Mouse (Mus musculus) heart, embryonic 14.5 days (tissue): Measurements from ENCODE around the gene Rab40c. TPM values are rescaled to one million over a fixed set of nuclear protein-coding genes. Genes with fewer than 3 reads are reported as not detected.
"Not testable (repeated sequence)": the region's sequence is repeated elsewhere in the genome, so short reads cannot be mapped to it uniquely, and the experiment has no call there.

Experiments
- ATAC-seq: fragments of 200-750 bp; cut with Nextera tagmentation; 2 replicates; pipeline ENCODE4 v1.8.0; 2017; ENCODE audit warnings: low read depth, moderate TSS enrichment; ENCODE audit not compliant: insufficient number of reproducible peaks, insufficient read depth, low FRiP score
- H3K27ac ChIP-seq, 2 experiments: fragments of 200-500 bp in 1 of 2; fragments of 300-500 bp in 1 of 2; sonication (generic) in 1 of 2; replicated peaks in 1 of 2; 2 replicates each; pipeline ENCODE4 v1.5.1; 2012 to 2014; ENCODE audit warnings: low read depth in 2 of 2, low read length in 2 of 2, control low read depth in 1 of 2, mild to moderate bottlenecking in 1 of 2, mixed read lengths in 1 of 2; ENCODE audit not compliant: control insufficient read depth in 1 of 2, insufficient read depth in 1 of 2
- H3K27me3 ChIP-seq: fragments of 300-500 bp; sonication (generic); 2 replicates; pipeline ENCODE4 v1.6.1; 2014; ENCODE audit warnings: mild to moderate bottlenecking, low read length, control low read depth; ENCODE audit not compliant: control insufficient read depth, insufficient read depth
- H3K36me3 ChIP-seq: fragments of 300-500 bp; sonication (generic); 2 replicates; pipeline ENCODE4 v1.6.1; 2014; ENCODE audit warnings: mild to moderate bottlenecking, control low read depth, low read length, mixed read lengths; ENCODE audit not compliant: control insufficient read depth, insufficient read depth
- H3K4me1 ChIP-seq, 2 experiments: fragments of 200-500 bp in 1 of 2; fragments of 300-500 bp in 1 of 2; sonication (generic) in 1 of 2; 2 replicates each; pipeline ENCODE4 v1.6.1; 2012 to 2014; ENCODE audit warnings: low read length in 2 of 2, control low read depth in 1 of 2, mixed read lengths in 1 of 2; ENCODE audit not compliant: control insufficient read depth in 2 of 2, insufficient read depth in 2 of 2
- H3K4me2 ChIP-seq: fragments of 300-500 bp; sonication (generic); 2 replicates; pipeline ENCODE4 v1.6.1; 2014; ENCODE audit warnings: mild to moderate bottlenecking, low read length
- H3K4me3 ChIP-seq, 2 experiments: fragments of 200-500 bp in 1 of 2; fragments of 300-500 bp in 1 of 2; sonication (generic) in 1 of 2; 2 replicates each; pipeline ENCODE4 v1.5.1; 2012 to 2014; ENCODE audit warnings: low read length in 2 of 2, mild to moderate bottlenecking in 2 of 2, control low read depth in 1 of 2, low read depth in 1 of 2, moderate library complexity in 1 of 2; ENCODE audit not compliant: control insufficient read depth in 1 of 2, insufficient read depth in 1 of 2
- H3K9ac ChIP-seq: fragments of 300-500 bp; sonication (generic); 2 replicates; pipeline ENCODE4 v1.6.1; 2014; ENCODE audit warnings: mild to moderate bottlenecking, low read length
- H3K9me3 ChIP-seq: fragments of 300-500 bp; sonication (generic); 2 replicates; pipeline ENCODE4 v1.6.1; 2016; ENCODE audit warnings: low read length, control low read depth; ENCODE audit not compliant: control insufficient read depth
- WGBS: fragments of 180-500 bp; shearing (Covaris S2); extraction: QIAGEN DNeasy Blood & Tissue Kit; methylation state at CpG from one replicate; pipeline ENCODE4 v1.1.7; 2014; 5-methylcytosine and 5-hydroxymethylcytosine counted together
- polyA plus RNA-seq: library from polyadenylated mRNA; unstranded; fragments of >200 nt; fragmentation: Nextera tagmentation; extraction: Ambion mirVana; gene quantifications from 2 replicates; pipeline ENCODE4 v1.2.1, GENCODE M21; 2014

The Rab40c gene
- polyA plus RNA-seq, 1 experiment from 2014 or later = 8.8 TPM

- H3K4me2 ChIP-seq = peak overlapping the region; percentile 90
- 71% methylated on average over 11 of the region's 11 CpGs for WGBS
- H3K27ac ChIP-seq = peak overlapping the region in 1 of 2 experiments; percentile 89; a peak in 2 of 4 replicates
- H3K27me3 ChIP-seq = no peaks in the 10 kb centered on the region
- H3K36me3 ChIP-seq = peaks cover 10% of the 10 kb centered on the region; the same call in 1 of the 2 replicates
- no peak for ATAC-seq
- peak overlapping the region; percentile 81 for H3K9ac ChIP-seq
- H3K4me1 ChIP-seq = peaks cover 16 to 29% of the 10 kb centered on the region in 2 experiments
- H3K9me3 ChIP-seq = no peaks in the 10 kb centered on the region
- H3K4me3 ChIP-seq = no peak overlapping the region
These were observed 46.0 kb downstream of the Rab40c start for GRCm38 (mm10) chr17:25873405-25874147.

GRCm38 (mm10) chr17:25872676-25873075, 46.9 kb downstream of the Rab40c start:
- Histone ChIP-seq H3K36me3 (peaks cover 1% of the 10 kb centered on the region; the same call in 1 of the 2 replicates), H3K27me3 (no peaks in the 10 kb centered on the region), H3K4me2 (no peak overlapping the region), H3K9ac (no peak overlapping the region), H3K4me3 (no peak overlapping the region), H3K9me3 (no peaks in the 10 kb centered on the region), H3K27ac (no peak overlapping the region), H3K4me1 (peaks cover 16 to 29% of the 10 kb centered on the region in 2 experiments)
- WGBS = 77% methylated on average over 3 of the region's 3 CpGs
- ATAC-seq = no peak

GRCm38 (mm10) chr17:25871566-25871965, 48.0 kb downstream of the Rab40c start:
- H3K4me1 ChIP-seq = peaks cover 20 to 34% of the 10 kb centered on the region in 2 experiments
- not testable (repeated sequence) for ATAC-seq, H3K9ac ChIP-seq, H3K4me3 ChIP-seq, H3K4me2 ChIP-seq, H3K9me3 ChIP-seq, H3K27me3 ChIP-seq, H3K27ac ChIP-seq, H3K36me3 ChIP-seq

- H3K4me1 ChIP-seq = peaks cover 13 to 30% of the 10 kb centered on the region in 2 experiments
- H3K9me3 ChIP-seq = no peaks in the 10 kb centered on the region
- H3K4me2 ChIP-seq = no peak overlapping the region
- no peak overlapping the region for H3K4me3 ChIP-seq
- 89% methylated on average over 2 of the region's 2 CpGs for WGBS
- no peak overlapping the region for H3K27ac ChIP-seq
- H3K36me3 ChIP-seq = peaks cover 11% of the 10 kb centered on the region; the same call in 1 of the 2 replicates
- H3K9ac ChIP-seq = no peak overlapping the region
- no peak for ATAC-seq
- no peaks in the 10 kb centered on the region for H3K27me3 ChIP-seq
These were observed 49.6 kb downstream of the Rab40c start for GRCm38 (mm10) chr17:25869954-25870353.

- Histone ChIP-seq H3K4me2 (no peak overlapping the region), H3K4me1 (peaks cover 13 to 29% of the 10 kb centered on the region in 2 experiments), H3K36me3 (peaks cover 15% of the 10 kb centered on the region), H3K4me3 (no peak overlapping the region), H3K27ac (no peak overlapping the region), H3K27me3 (no peaks in the 10 kb centered on the region), H3K9ac (no peak overlapping the region), H3K9me3 (no peaks in the 10 kb centered on the region)
- WGBS = 90% methylated on average over 8 of the region's 8 CpGs
- ATAC-seq = no peak
These were observed 50.0 kb downstream of the Rab40c start for GRCm38 (mm10) chr17:25869498-25869897.

GRCm38 (mm10) chr17:25868601-25869191, 50.8 kb downstream of the Rab40c start, which contains the start of gene Mcrip2:
Mcrip2 (minus strand) TSS chr17:25868764.
- 1% methylated on average over 24 of the region's 24 CpGs for WGBS
- peak; percentile 79 for ATAC-seq

DNA sequence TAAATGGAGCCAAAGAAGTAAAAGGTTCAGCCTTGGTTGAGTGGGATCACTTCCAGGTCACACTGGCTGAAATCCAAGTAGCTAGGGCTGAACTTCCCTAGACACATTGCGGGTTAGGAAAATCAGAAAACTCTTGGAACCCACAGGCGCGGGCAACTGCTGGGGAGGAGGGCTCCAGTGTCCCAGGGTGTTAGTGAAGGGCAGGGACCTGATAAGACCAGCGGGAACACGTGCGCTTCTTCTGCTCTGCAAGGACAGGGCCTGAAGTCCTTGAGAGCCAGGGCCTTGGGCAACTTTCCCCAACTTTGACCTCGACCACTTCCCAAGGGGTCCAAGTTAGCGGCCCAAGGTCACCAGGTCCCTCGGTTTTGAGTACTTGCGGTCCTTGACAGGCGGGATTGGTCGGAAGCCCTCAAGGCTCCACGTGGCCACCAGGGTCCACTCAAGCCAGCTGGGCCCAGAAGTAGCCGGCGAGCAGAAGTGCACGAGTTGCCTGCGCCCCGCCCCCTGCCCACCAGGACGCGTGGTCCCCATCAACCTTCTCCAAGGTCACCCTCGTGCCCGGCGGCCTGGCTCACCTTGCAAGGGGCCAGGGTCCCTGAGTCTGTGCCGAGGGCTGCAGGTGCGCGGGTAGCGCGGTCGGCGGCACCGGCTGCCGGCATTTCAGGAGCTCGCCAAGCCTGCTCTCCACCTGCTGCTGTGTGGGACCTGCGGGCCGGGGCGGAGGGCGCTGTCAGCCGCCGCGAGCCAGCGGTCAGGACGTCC, 51.5 kb downstream of the Rab40c start:
- Histone ChIP-seq H3K4me1 (peaks cover 7 to 21% of the 10 kb centered on the region in 2 experiments; a peak in 3 of 4 replicates), H3K27ac (peak overlapping the region; percentile 73 to 97), H3K9me3 (no peaks in the 10 kb centered on the region), H3K4me2 (peak overlapping the region; percentile 86), H3K27me3 (no peaks in the 10 kb centered on the region), H3K36me3 (peaks cover 29% of the 10 kb centered on the region), H3K4me3 (peak overlapping the region; percentile 84 to 92), H3K9ac (peak overlapping the region; percentile 93)
- under 1% methylated on average over 41 of the region's 42 CpGs for WGBS
- ATAC-seq = peak; percentile 31

More at GRCm38 (mm10) chr17:25868601-25869191, 50.8 kb downstream of the Rab40c start, which contains the start of gene Mcrip2:
- Histone ChIP-seq H3K36me3 (peaks cover 23% of the 10 kb centered on the region), H3K9ac (peak within 1 kb of the TSS; percentile 93), H3K9me3 (no peaks in the 10 kb centered on the region), H3K4me3 (peak within 1 kb of the TSS; percentile 84 to 92), H3K27me3 (no peaks in the 10 kb centered on the region), H3K4me2 (peak within 1 kb of the TSS; percentile 86), H3K4me1 (peaks cover 7 to 21% of the 10 kb centered on the region in 2 experiments), H3K27ac (peak within 1 kb of the TSS; percentile 73 to 97)
